Mouse (Mus musculus) forebrain, embryonic 10.5 days (tissue): ENCODE results near the gene Nanos1. TPM values are rescaled to one million over a fixed set of nuclear protein-coding genes. Genes with fewer than 3 reads are reported as not detected.

ENCODE experiments used
- DNase-seq: peaks from one replicate; pipeline ENCODE4 v3.0.0-alpha.2; 2017; ENCODE audit warnings: low spot score; ENCODE audit errors: extremely low spot score
- H3K27ac ChIP-seq: fragments of 300-500 bp; sonication (generic); 2 replicates; pipeline ENCODE4 v1.5.1; 2016; ENCODE audit warnings: mild to moderate bottlenecking
- H3K27me3 ChIP-seq: fragments of 300-500 bp; sonication (generic); 2 replicates; pipeline ENCODE4 v1.6.1; 2016; ENCODE audit warnings: mild to moderate bottlenecking; ENCODE audit not compliant: poor library complexity, severe bottlenecking
- H3K36me3 ChIP-seq: fragments of 300-500 bp; sonication (generic); replicated peaks from 2 replicates; pipeline ENCODE4 v1.6.1; 2016; ENCODE audit warnings: mild to moderate bottlenecking, moderate library complexity
- H3K4me1 ChIP-seq: fragments of 300-500 bp; sonication (generic); 2 replicates; pipeline ENCODE4 v1.6.1; 2016
- H3K4me3 ChIP-seq: fragments of 300-500 bp; sonication (generic); 2 replicates; pipeline ENCODE4 v1.5.1; 2016; ENCODE audit warnings: mild to moderate bottlenecking, moderate library complexity
- H3K9me3 ChIP-seq: fragments of 300-500 bp; sonication (generic); 2 replicates; pipeline ENCODE4 v1.6.1; 2016; ENCODE audit warnings: mild to moderate bottlenecking, moderate library complexity
- WGBS: fragments of 180-500 bp; shearing (Covaris S2); methylation state at CpG from one replicate; pipeline ENCODE4 v1.1.7; 2016; 5-methylcytosine and 5-hydroxymethylcytosine counted together
- polyA plus RNA-seq: library from polyadenylated mRNA; unstranded; fragments of >200 nt; fragmentation: Nextera tagmentation; extraction: Ambion mirVana; gene quantifications from 2 replicates; pipeline ENCODE4 v1.2.1, GENCODE M21; 2016

Gene Nanos1
- 1.4 and 1.6 TPM in 2 replicates for polyA plus RNA-seq

GRCm38 (mm10) chr19:60755438-60756191 lies at the start of gene Nanos1:
Gene Nanos1, plus strand, starts transcription at chr19:60755987.
- H3K4me3 ChIP-seq = peak within 1 kb of the TSS; percentile 84
- peaks cover 23% of the 10 kb centered on the region for H3K4me1 ChIP-seq
- peaks cover 42% of the 10 kb centered on the region for H3K27me3 ChIP-seq
- peak within 1 kb of the TSS; percentile 81 for H3K27ac ChIP-seq
- DNase-seq = peak; percentile 90
- H3K36me3 ChIP-seq = peaks cover 15% of the 10 kb centered on the region
- no peaks in the 10 kb centered on the region for H3K9me3 ChIP-seq
- under 1% methylated on average over 58 of the region's 58 CpGs for WGBS

- DNase-seq = no peak
- H3K9me3 ChIP-seq = no peaks in the 10 kb centered on the region
- H3K27me3 ChIP-seq = no peaks in the 10 kb centered on the region
- 87% methylated on average over 4 of the region's 4 CpGs for WGBS
- H3K4me3 ChIP-seq = no peak overlapping the region
- no peak overlapping the region for H3K27ac ChIP-seq
- no peaks in the 10 kb centered on the region for H3K36me3 ChIP-seq
- H3K4me1 ChIP-seq = no peaks in the 10 kb centered on the region
Measured at GRCm38 (mm10) chr19:60709193-60709900, 46.4 kb upstream of the Nanos1 start.

- Histone ChIP-seq H3K4me1 (no peaks in the 10 kb centered on the region), H3K36me3 (no peaks in the 10 kb centered on the region), H3K27ac (no peak overlapping the region), H3K4me3 (no peak overlapping the region), H3K27me3 (no peaks in the 10 kb centered on the region), H3K9me3 (no peaks in the 10 kb centered on the region)
- WGBS = 67% methylated on average over 3 of the region's 3 CpGs
- no peak for DNase-seq
Measured at GRCm38 (mm10) chr19:60710196-60710595, 45.6 kb upstream of the Nanos1 start.

- H3K4me1 ChIP-seq = no peaks in the 10 kb centered on the region
- H3K4me3 ChIP-seq = no peak overlapping the region
- no peaks in the 10 kb centered on the region for H3K9me3 ChIP-seq
- H3K27ac ChIP-seq = no peak overlapping the region
- no peaks in the 10 kb centered on the region for H3K27me3 ChIP-seq
- no peak for DNase-seq
- WGBS = 92% methylated on average over 2 of the region's 2 CpGs
- no peaks in the 10 kb centered on the region for H3K36me3 ChIP-seq
Measured at GRCm38 (mm10) chr19:60712577-60712976, 43.2 kb upstream of the Nanos1 start.

- Histone ChIP-seq H3K9me3 (no peaks in the 10 kb centered on the region), H3K4me3 (no peak overlapping the region), H3K4me1 (no peaks in the 10 kb centered on the region), H3K27me3 (no peaks in the 10 kb centered on the region), H3K27ac (no peak overlapping the region), H3K36me3 (no peaks in the 10 kb centered on the region)
- 94% methylated on average over 2 of the region's 2 CpGs for WGBS
- DNase-seq = no peak
Measured at GRCm38 (mm10) chr19:60716381-60716780, 39.4 kb upstream of the Nanos1 start.

- DNase-seq = peak; percentile 39
- no peaks in the 10 kb centered on the region for H3K4me1 ChIP-seq
Measured at GRCm38 (mm10) chr19:60730281-60730852, 25.4 kb upstream of the Nanos1 start.

GRCm38 (mm10) chr19:60731299-60731698 lies 24.5 kb upstream of the Nanos1 start:
- Histone ChIP-seq H3K9me3 (no peaks in the 10 kb centered on the region), H3K27ac (no peak overlapping the region), H3K36me3 (no peaks in the 10 kb centered on the region), H3K4me3 (no peak overlapping the region), H3K4me1 (no peaks in the 10 kb centered on the region), H3K27me3 (no peaks in the 10 kb centered on the region)
- whole genome bisulfite sequencing = 78% methylated on average over 1 of the region's 1 CpGs
- no peak for DNase-seq

More at GRCm38 (mm10) chr19:60730281-60730852, 25.4 kb upstream of the Nanos1 start:
- no peak overlapping the region for H3K27ac ChIP-seq
- 43% methylated on average over 2 of the region's 2 CpGs for WGBS
- H3K4me3 ChIP-seq = no peak overlapping the region
- H3K27me3 ChIP-seq = no peaks in the 10 kb centered on the region
- H3K36me3 ChIP-seq = no peaks in the 10 kb centered on the region
- no peaks in the 10 kb centered on the region for H3K9me3 ChIP-seq

- 86% methylated on average over 1 of the region's 1 CpGs for WGBS
- no peak overlapping the region for H3K27ac ChIP-seq
- no peaks in the 10 kb centered on the region for H3K4me1 ChIP-seq
- DNase-seq = no peak
- H3K4me3 ChIP-seq = no peak overlapping the region
- no peaks in the 10 kb centered on the region for H3K27me3 ChIP-seq
- H3K9me3 ChIP-seq = no peaks in the 10 kb centered on the region
- no peaks in the 10 kb centered on the region for H3K36me3 ChIP-seq
Measured at GRCm38 (mm10) chr19:60731966-60732365, 23.8 kb upstream of the Nanos1 start.

- Histone ChIP-seq H3K36me3 (no peaks in the 10 kb centered on the region), H3K27ac (no peak overlapping the region), H3K4me1 (no peaks in the 10 kb centered on the region), H3K9me3 (no peaks in the 10 kb centered on the region), H3K4me3 (no peak overlapping the region), H3K27me3 (no peaks in the 10 kb centered on the region)
- no peak for DNase-seq
- WGBS = 78% methylated on average over 1 of the region's 1 CpGs
Measured at GRCm38 (mm10) chr19:60740560-60740959, 15.2 kb upstream of the Nanos1 start.

- Histone ChIP-seq H3K4me3 (no peak overlapping the region), H3K27me3 (no peaks in the 10 kb centered on the region), H3K4me1 (no peaks in the 10 kb centered on the region), H3K36me3 (no peaks in the 10 kb centered on the region), H3K9me3 (no peaks in the 10 kb centered on the region), H3K27ac (no peak overlapping the region)
- no peak for DNase-seq
- WGBS = 79% methylated on average over 5 of the region's 5 CpGs
Measured at GRCm38 (mm10) chr19:60743767-60744547, 11.8 kb upstream of the Nanos1 start.

GRCm38 (mm10) chr19:60747801-60748200 lies 8.0 kb upstream of the Nanos1 start:
- Histone ChIP-seq H3K4me3 (no peak overlapping the region), H3K27me3 (no peaks in the 10 kb centered on the region), H3K36me3 (no peaks in the 10 kb centered on the region), H3K4me1 (no peaks in the 10 kb centered on the region), H3K9me3 (no peaks in the 10 kb centered on the region), H3K27ac (no peak overlapping the region)
- no peak for DNase-seq
- 89% methylated on average over 1 of the region's 1 CpGs for WGBS
